Mouse (Mus musculus) liver, adult 2 months (tissue): ENCODE data around the gene Vmn1r80. TPM values are rescaled to one million over a fixed set of nuclear protein-coding genes. Genes with fewer than 3 reads are reported as not detected.
"Not testable (repeated sequence)": the region's sequence is repeated elsewhere in the genome, so short reads cannot be mapped to it uniquely, and the experiment has no call there.

Source experiments
- DNase-seq: peaks from one replicate; pipeline ENCODE4 v3.0.0-alpha.2; 2011; ENCODE audit warnings: low read depth, low spot score; ENCODE audit errors: extremely low read depth
- H3K27ac ChIP-seq: fragments of 200-500 bp; replicated peaks from 2 replicates; pipeline ENCODE4 v1.5.1; 2012; ENCODE audit warnings: low read depth, mild to moderate bottlenecking, control low read depth, inconsistent platforms, low read length; ENCODE audit not compliant: insufficient read depth
- H3K27me3 ChIP-seq: fragments of 200-500 bp; 2 replicates; pipeline ENCODE4 v1.6.1; 2012; ENCODE audit warnings: mild to moderate bottlenecking, moderate library complexity, low read length, inconsistent platforms; ENCODE audit not compliant: control insufficient read depth, insufficient read depth
- H3K36me3 ChIP-seq: fragments of 200-500 bp; 2 replicates; pipeline ENCODE4 v1.6.1; 2012; ENCODE audit warnings: low read length, inconsistent platforms; ENCODE audit not compliant: control insufficient read depth, insufficient read depth
- H3K4me1 ChIP-seq: fragments of 200-500 bp; 2 replicates; pipeline ENCODE4 v1.6.1; 2011; ENCODE audit warnings: low read length; ENCODE audit not compliant: control insufficient read depth, insufficient read depth
- H3K4me3 ChIP-seq: fragments of 200-500 bp; 2 replicates; pipeline ENCODE4 v1.5.1; 2011; ENCODE audit warnings: low read depth, mild to moderate bottlenecking, control low read depth, low read length, moderate library complexity; ENCODE audit not compliant: insufficient read depth
- H3K79me2 ChIP-seq: fragments of 200-500 bp; 2 replicates; pipeline ENCODE4 v1.6.1; 2012; ENCODE audit warnings: inconsistent platforms, mild to moderate bottlenecking, low read length, moderate library complexity; ENCODE audit not compliant: control insufficient read depth, insufficient read depth
- H3K9ac ChIP-seq: fragments of 200-500 bp; 2 replicates; pipeline ENCODE4 v1.6.1; 2012; ENCODE audit warnings: low read depth, mild to moderate bottlenecking, control low read depth, inconsistent platforms, low read length
- CTCF ChIP-seq: fragments of 200-500 bp; IDR thresholded peaks from 2 replicates; pipeline ENCODE4 v1.5.1; 2011; ENCODE audit warnings: low read depth, low read length, control low read depth
- POLR2A ChIP-seq: fragments of 200-500 bp; IDR thresholded peaks from 2 replicates; pipeline ENCODE4 v1.6.1; 2011; ENCODE audit warnings: low read length, control low read depth; ENCODE audit not compliant: insufficient read depth; ENCODE audit errors: extremely low read depth
- WGBS: fragments of 180-500 bp; shearing (Covaris S2); methylation state at CpG from one replicate; pipeline ENCODE4 v1.1.7; 2018; 5-methylcytosine and 5-hydroxymethylcytosine counted together
- polyA plus RNA-seq: library from polyadenylated mRNA; depleted of rRNA; stranded (reverse); fragments of >200 nt; gene quantifications from 2 replicates; pipeline ENCODE4 v1.2.3, GENCODE M21; 2012; rRNA removed
- total RNA-seq: library from RNA; depleted of rRNA; stranded (reverse); fragments of >200 nt; gene quantifications from 2 replicates; pipeline ENCODE4 v1.2.3, GENCODE M21; 2014; rRNA removed

The Vmn1r80 gene
- total RNA-seq: not detected in 2 replicates
- polyA plus RNA-seq: not detected in 2 replicates

GRCm38 (mm10) chr7:12188986-12189385 is at the start of gene Vmn1r80:
Gene Vmn1r80 (plus strand): TSS chr7:12189286.
- Histone ChIP-seq H3K79me2 (no peaks in the 10 kb centered on the region), H3K27ac (no peak within 1 kb of the TSS), H3K36me3 (no peaks in the 10 kb centered on the region), H3K4me3 (no peak within 1 kb of the TSS), H3K9ac (no peak within 1 kb of the TSS), H3K4me1 (no peaks in the 10 kb centered on the region), H3K27me3 (no peaks in the 10 kb centered on the region)
- DNase-seq: no peak
- WGBS: 74% methylated on average over 1 of the region's 1 CpGs
- TF ChIP-seq POLR2A (no peak), CTCF (no peak)

GRCm38 (mm10) chr7:12149957-12150356 is 39.1 kb upstream of the Vmn1r80 start, which contains the start of gene Vmn1r78:
Gene Vmn1r78 (plus strand): TSS chr7:12150257.
- Histone ChIP-seq H3K9ac (no peak within 1 kb of the TSS), H3K27me3 (no peaks in the 10 kb centered on the region), H3K4me3 (no peak within 1 kb of the TSS), H3K27ac (no peak within 1 kb of the TSS), H3K4me1 (no peaks in the 10 kb centered on the region), H3K79me2 (no peaks in the 10 kb centered on the region), H3K36me3 (no peaks in the 10 kb centered on the region)
- no peak for DNase-seq
- 45% methylated on average over 2 of the region's 2 CpGs for WGBS
- TF ChIP-seq CTCF (no peak), POLR2A (no peak)

GRCm38 (mm10) chr7:12156463-12156862 is 32.6 kb upstream of the Vmn1r80 start:
- not testable (repeated sequence) for H3K27me3 ChIP-seq, H3K4me3 ChIP-seq, H3K36me3 ChIP-seq, H3K4me1 ChIP-seq, H3K79me2 ChIP-seq, DNase-seq, H3K27ac ChIP-seq, H3K9ac ChIP-seq
- 28% methylated on average over 1 of the region's 1 CpGs for WGBS

GRCm38 (mm10) chr7:12170979-12171378 is 18.1 kb upstream of the Vmn1r80 start, which contains the start of gene Vmn1r79:
Gene Vmn1r79 (plus strand): TSS chr7:12171279.
- not testable (repeated sequence) for H3K4me1 ChIP-seq, DNase-seq, H3K27me3 ChIP-seq, H3K4me3 ChIP-seq, H3K9ac ChIP-seq, H3K27ac ChIP-seq, H3K79me2 ChIP-seq, H3K36me3 ChIP-seq

GRCm38 (mm10) chr7:12172926-12173325 is 16.2 kb upstream of the Vmn1r80 start:
- whole genome bisulfite sequencing: 56% methylated on average over 2 of the region's 2 CpGs

GRCm38 (mm10) chr7:12204141-12204540 is 15.1 kb downstream of the Vmn1r80 start:
- H3K4me1 ChIP-seq: no peaks in the 10 kb centered on the region
- H3K9ac ChIP-seq: no peak overlapping the region
- no peak overlapping the region for H3K27ac ChIP-seq
- no peak for TF ChIP-seq CTCF
- TF ChIP-seq POLR2A: no peak
- H3K27me3 ChIP-seq: no peaks in the 10 kb centered on the region
- no peak overlapping the region for H3K4me3 ChIP-seq
- H3K79me2 ChIP-seq: no peaks in the 10 kb centered on the region
- WGBS: 62% methylated on average over 2 of the region's 2 CpGs
- H3K36me3 ChIP-seq: no peaks in the 10 kb centered on the region
- no peak for DNase-seq

More at GRCm38 (mm10) chr7:12172926-12173325, 16.2 kb upstream of the Vmn1r80 start:
- not testable (repeated sequence) for H3K4me3 ChIP-seq, DNase-seq, H3K79me2 ChIP-seq, H3K9ac ChIP-seq, H3K36me3 ChIP-seq, H3K27ac ChIP-seq, H3K4me1 ChIP-seq, H3K27me3 ChIP-seq

Other genes with a start within 250 kb of the Vmn1r80 start
- not detected in 2 replicates for gene Vmn1r77, start 152.5 kb upstream of the Vmn1r80 start, total RNA-seq
- not detected in 2 replicates for gene Vmn1r77, start 152.5 kb upstream of the Vmn1r80 start, polyA plus RNA-seq
- gene Vmn1r78, start 39.0 kb upstream of the Vmn1r80 start, total RNA-seq: not detected in 2 replicates
- gene Vmn1r78, start 39.0 kb upstream of the Vmn1r80 start, polyA plus RNA-seq: not detected in 2 replicates
- gene Vmn1r79, start 18.0 kb upstream of the Vmn1r80 start, total RNA-seq: not detected in 2 replicates
- not detected in 2 replicates for gene Vmn1r79, start 18.0 kb upstream of the Vmn1r80 start, polyA plus RNA-seq
- not detected in 2 replicates for gene Vmn1r81, start 79.0 kb downstream of the Vmn1r80 start, total RNA-seq
- not detected in 2 replicates for gene Vmn1r81, start 79.0 kb downstream of the Vmn1r80 start, polyA plus RNA-seq
- gene Vmn1r82, start 111.1 kb downstream of the Vmn1r80 start, total RNA-seq: not detected in 2 replicates
- gene Vmn1r82, start 111.1 kb downstream of the Vmn1r80 start, polyA plus RNA-seq: not detected in 2 replicates
- not detected in 2 replicates for gene Vmn1r83, start 140.2 kb downstream of the Vmn1r80 start, total RNA-seq
- gene Vmn1r83, start 140.2 kb downstream of the Vmn1r80 start, polyA plus RNA-seq: not detected in 2 replicates
- gene Vmn1r84, start 180.0 kb downstream of the Vmn1r80 start, total RNA-seq: not detected in 2 replicates
- not detected in 2 replicates for gene Vmn1r84, start 180.0 kb downstream of the Vmn1r80 start, polyA plus RNA-seq
- gene Zfp551, start 233.5 kb downstream of the Vmn1r80 start, total RNA-seq: 1.8 and 2.0 TPM in 2 replicates
- 0.37 and 0.39 TPM in 2 replicates for gene Zfp551, start 233.5 kb downstream of the Vmn1r80 start, polyA plus RNA-seq